Mouse (Mus musculus) layer of hippocampus, adult 18-20 months (tissue): ENCODE data around the gene 1700013F07Rik. TPM values are rescaled to one million over a fixed set of nuclear protein-coding genes. Genes with fewer than 3 reads are reported as not detected.
"Not testable (repeated sequence)": the region's sequence is repeated elsewhere in the genome, so short reads cannot be mapped to it uniquely, and the experiment has no call there.

Experiments used
- DNase-seq, 2 experiments: peaks; one replicate each; pipeline ENCODE4 v3.0.0; 2022; ENCODE audit warnings: low spot score in 2 of 2
- total RNA-seq, 2 experiments: library from RNA; stranded (reverse); gene quantifications; 2 replicates each; pipeline ENCODE4 v1.2.3; 2021

1700013F07Rik gene
- total RNA-seq, 2 experiments from 2014 or later, result 3.1 TPM

- DNase-seq, result no peak
Observed at GRCm38 (mm10) chr3:108542299-108542698, 8.3 kb downstream of the 1700013F07Rik start.

GRCm38 (mm10) chr3:108554111-108554561, 20.2 kb downstream of the 1700013F07Rik start:
- DNase-seq, result no peak

- DNase-seq, result peak; percentile 89 to 98
Observed at GRCm38 (mm10) chr3:108554587-108555312, 20.8 kb downstream of the 1700013F07Rik start.

- peak in 1 of 2 experiments; percentile 57 for DNase-seq
Observed at GRCm38 (mm10) chr3:108557888-108558287, 23.9 kb downstream of the 1700013F07Rik start.

- DNase-seq, result peak; percentile 97 to 99
Observed at GRCm38 (mm10) chr3:108562133-108562730, 28.3 kb downstream of the 1700013F07Rik start, which contains the start of gene Tmem167b. Tmem167b (minus strand) TSS chr3:108562466.

GRCm38 (mm10) chr3:108562777-108563271, 28.9 kb downstream of the 1700013F07Rik start:
- no peak for DNase-seq

- peak; percentile 58 to 88 for DNase-seq
Observed at GRCm38 (mm10) chr3:108563309-108563708, 29.4 kb downstream of the 1700013F07Rik start.

- DNase-seq, result peak in 1 of 2 experiments; percentile 56
Observed at GRCm38 (mm10) chr3:108567990-108568877, 34.3 kb downstream of the 1700013F07Rik start.

- not testable (repeated sequence) for DNase-seq
Observed at GRCm38 (mm10) chr3:108569636-108570035, 35.7 kb downstream of the 1700013F07Rik start.

- DNase-seq, result no peak
Observed at GRCm38 (mm10) chr3:108570813-108571212, 36.9 kb downstream of the 1700013F07Rik start.

GRCm38 (mm10) chr3:108571443-108572294, 37.7 kb downstream of the 1700013F07Rik start, which contains the start of gene Taf13:
Taf13 (plus strand) TSS chr3:108571698.
- peak; percentile 95 to 98 for DNase-seq

GRCm38 (mm10) chr3:108572309-108573010, 38.5 kb downstream of the 1700013F07Rik start:
- DNase-seq, result no peak

- no peak for DNase-seq
Observed at GRCm38 (mm10) chr3:108574018-108574417, 40.1 kb downstream of the 1700013F07Rik start.

GRCm38 (mm10) chr3:108584580-108584979, 50.6 kb downstream of the 1700013F07Rik start:
- DNase-seq, result no peak

GRCm38 (mm10) chr3:108588446-108588845, 54.5 kb downstream of the 1700013F07Rik start:
- no peak for DNase-seq

GRCm38 (mm10) chr3:108590786-108591529, 57.0 kb downstream of the 1700013F07Rik start, which contains the start of gene Wdr47:
Wdr47 (plus strand) TSS chr3:108591279.
- peak; percentile 95 to 96 for DNase-seq

- peak in 1 of 2 experiments; percentile 30 for DNase-seq
Observed at GRCm38 (mm10) chr3:108591530-108592522, 57.9 kb downstream of the 1700013F07Rik start.
